Mouse (Mus musculus): ENCODE measurements around the gene Nup93.

- TF ChIP-seq CTCF (IDR thresholded peaks at IDR 0.05; ENCODE audit: borderline replicate concordance, extremely low read depth, insufficient read depth, insufficient read length) (no peak), POLR2A (IDR thresholded peaks at IDR 0.05; ENCODE audit: borderline replicate concordance, extremely low read depth, insufficient read depth, insufficient read length, poor library complexity, severe bottlenecking) (no peak)
These were observed 30.0 kb upstream of the Nup93 start for GRCm38 (mm10) chr8:94184357-94184843.
